Mouse (Mus musculus): ENCODE measurements around the gene Noct.

- TF ChIP-seq CTCF (IDR thresholded peaks at IDR 0.05; ENCODE audit: low read depth) (no peak), EP300 (IDR thresholded peaks at IDR 0.05; ENCODE audit: low read depth) (no peak)
Measured at GRCm38 (mm10) chr3:51268434-51268833, 44.2 kb downstream of the Noct start.

Data from liver, embryonic 14.5 days (tissue).